Comparison of ENCODE assay signal across 8 mouse cellular contexts in the genomic region with DNA sequence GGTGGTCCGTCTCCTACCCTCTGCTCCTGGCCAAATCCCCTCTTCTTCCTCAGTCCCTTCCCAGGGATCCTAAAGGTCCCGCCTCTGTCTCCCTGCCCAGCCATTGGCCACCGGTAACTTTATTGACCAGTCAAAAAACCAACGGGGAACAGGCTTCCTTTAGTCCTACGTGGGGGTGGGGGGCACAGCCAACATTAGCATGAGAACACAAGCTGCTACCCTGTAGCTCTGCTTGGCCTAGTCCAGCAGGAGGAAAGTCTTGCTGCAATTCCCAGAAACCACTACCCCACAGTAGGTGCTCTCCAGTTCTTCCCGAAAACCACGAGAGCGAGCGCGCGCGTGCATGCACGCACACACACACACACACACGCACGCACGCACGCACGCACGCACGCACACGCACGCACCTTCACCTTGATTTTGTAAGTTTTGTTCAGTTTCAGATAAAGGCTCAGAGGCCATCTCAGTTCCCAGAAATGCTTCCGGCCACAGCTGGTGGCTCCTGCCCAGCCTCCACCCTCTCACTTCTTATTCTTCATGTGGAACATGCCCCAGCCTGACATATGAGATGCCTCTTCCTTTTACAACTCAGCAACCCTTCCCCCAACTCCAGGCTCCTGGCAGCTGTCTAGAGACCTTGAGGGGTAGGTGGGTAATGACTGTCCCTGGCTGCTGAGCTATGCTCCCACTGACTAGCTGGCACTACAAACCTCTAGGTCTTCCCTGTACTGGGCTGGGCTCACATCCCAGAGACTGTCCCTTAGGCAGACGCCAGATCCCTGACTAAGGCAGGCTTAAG. TPM values are rescaled to one million over a fixed set of nuclear protein-coding genes. Genes with fewer than 3 reads are reported as not detected.
A peak's percentile ranks its signal among the peaks of the same experiment; 100 is the strongest.
DNase-seq lines count a peak whose midpoint lies in the region; ATAC-seq and TF ChIP-seq lines count a peak whose summit lies in the region.

No protein-coding gene starts in this region.

- peak; percentile 30 for DNase-seq in Patski (ENCODE audit: low read depth, low spot score)
- peak; percentile 89 for DNase-seq in cerebellum, postnatal 25 days
- DNase-seq in gastrocnemius, adult 18-20 months (ENCODE audit: low spot score), result peak; percentile 87
- peak; percentile 66 to 77 for DNase-seq in left cerebral cortex, adult 18-20 months (ENCODE audit: low spot score in 2 of 2)
- DNase-seq in lung, postnatal 4 days, result peak; percentile 81 to 85
- peak; percentile 59 for DNase-seq in retina, postnatal 7 days (ENCODE audit: low read depth, low spot score)
- peak; percentile 51 for DNase-seq in urinary bladder, adult 2 months (ENCODE audit: low spot score)

- H3K9me3 ChIP-seq in hindbrain, embryonic 15.5 days, result no peaks in the 10 kb centered on the region

- H3K27ac ChIP-seq in hindbrain, embryonic 15.5 days (replicated peaks), result peak overlapping the region; percentile 88

- no peaks in the 10 kb centered on the region for H3K27me3 ChIP-seq in Patski
- peaks cover 19% of the 10 kb centered on the region for H3K27me3 ChIP-seq in hindbrain, embryonic 15.5 days

- H3K36me3 ChIP-seq in hindbrain, embryonic 15.5 days, result peaks cover 20% of the 10 kb centered on the region

- H3K4me2 ChIP-seq in hindbrain, embryonic 15.5 days, result peak overlapping the region; percentile 73

- POLR2A ChIA-PET in Patski (lab: Charles Lee), result interaction anchor here (1.1 kb wide), 1 partner anchor 100 kb away, joined by 3 read pairs; no protein-coding TSS in a partner anchor

- H3K4me3 ChIP-seq in hindbrain, embryonic 15.5 days, result peak overlapping the region; percentile 52

- TF ChIP-seq CTCF in Patski (IDR thresholded peaks at IDR 0.05), result no peak

- in situ Hi-C loops in Patski (cut with MboI; ENCODE audit: low pct_unique_long_range_greater_than_20kb), result no loop called here

- peak; percentile 73 for ATAC-seq in Patski
- peak; percentile 93 for ATAC-seq in hindbrain, embryonic 15.5 days (ENCODE audit: low FRiP score, low read depth)

- peak overlapping the region; percentile 66 for H3K9ac ChIP-seq in hindbrain, embryonic 15.5 days

- peaks cover 42% of the 10 kb centered on the region for H3K4me1 ChIP-seq in hindbrain, embryonic 15.5 days (replicated peaks)

- 3% methylated on average over 24 of the region's 24 CpGs for WGBS in hindbrain, embryonic 15.5 days

- CTCF ChIA-PET in Patski (lab: Charles Lee), result interaction anchor here (1.0 to 1.5 kb wide), 4 partner anchors 10 to 95 kb away, joined by 3 to 5 read pairs (median 4); no protein-coding TSS in a partner anchor

RNA-seq across cellular contexts. Expression of gene Tnfrsf18, which starts 5.8 kb away (rescaled TPM):
- 1.0 TPM for polyA plus RNA-seq in Patski (2021)
- total RNA-seq in gastrocnemius, adult 18-20 months (2021), result not detected
- polyA plus RNA-seq in hindbrain, embryonic 15.5 days (2015; fragmentation: Nextera tagmentation; extraction: Ambion mirVana), result 1.9 and 2.1 TPM in 2 replicates
- not detected for total RNA-seq in left cerebral cortex, adult 18-20 months (2021)
- polyA plus RNA-seq in urinary bladder, adult 2 months (2012; rRNA removed), result 2.1 and 3.4 TPM in 2 replicates

RNA-seq across cellular contexts. Expression of gene Tnfrsf4, which starts 18.1 kb away (rescaled TPM):
- polyA plus RNA-seq in Patski (2021), result 0.36 TPM
- total RNA-seq in gastrocnemius, adult 18-20 months (2021), result 1 to 10 TPM; 1.2 to 1.3 TPM
- polyA plus RNA-seq in hindbrain, embryonic 15.5 days (2015; fragmentation: Nextera tagmentation; extraction: Ambion mirVana), result 0.64 and 0.73 TPM in 2 replicates
- total RNA-seq in left cerebral cortex, adult 18-20 months (2021), result 1 to 10 TPM in 1 of 2 experiments, under 1 TPM in 1; 0.95 to 2.3 TPM
- polyA plus RNA-seq in urinary bladder, adult 2 months (2012; rRNA removed), result 3.0 and 3.9 TPM in 2 replicates

RNA-seq across cellular contexts. Expression of gene Ttll10, which starts 27.4 kb away (rescaled TPM):
- 3.7 TPM for polyA plus RNA-seq in Patski (2021)
- total RNA-seq in gastrocnemius, adult 18-20 months (2021), result not detected
- not detected in 2 replicates for polyA plus RNA-seq in hindbrain, embryonic 15.5 days (2015; fragmentation: Nextera tagmentation; extraction: Ambion mirVana)
- not detected for total RNA-seq in left cerebral cortex, adult 18-20 months (2021)
- 16.3 and 18.2 TPM in 2 replicates for polyA plus RNA-seq in urinary bladder, adult 2 months (2012; rRNA removed)

RNA-seq across cellular contexts. Expression of gene Sdf4, which starts 39.1 kb away (rescaled TPM):
- 167 TPM for polyA plus RNA-seq in Patski (2021)
- total RNA-seq in gastrocnemius, adult 18-20 months (2021), result 10 to 100 TPM; 77.2 to 85.0 TPM
- polyA plus RNA-seq in hindbrain, embryonic 15.5 days (2015; fragmentation: Nextera tagmentation; extraction: Ambion mirVana), result 114 and 120 TPM in 2 replicates
- total RNA-seq in left cerebral cortex, adult 18-20 months (2021), result 100 to 1,000 TPM; 213 to 215 TPM
- 75.8 and 106 TPM in 2 replicates for polyA plus RNA-seq in urinary bladder, adult 2 months (2012; rRNA removed)

RNA-seq across cellular contexts. Expression of gene B3galt6, which starts 39.3 kb away (rescaled TPM):
- polyA plus RNA-seq in Patski (2021), result 6.2 TPM
- total RNA-seq in gastrocnemius, adult 18-20 months (2021), result 1 to 10 TPM; 1.3 TPM
- 33.1 and 35.9 TPM in 2 replicates for polyA plus RNA-seq in hindbrain, embryonic 15.5 days (2015; fragmentation: Nextera tagmentation; extraction: Ambion mirVana)
- total RNA-seq in left cerebral cortex, adult 18-20 months (2021), result 10 to 100 TPM in 1 of 2 experiments, 1 to 10 TPM in 1; 8.9 to 10.7 TPM
- polyA plus RNA-seq in urinary bladder, adult 2 months (2012; rRNA removed), result 5.3 and 6.1 TPM in 2 replicates

Comparison
In these comparisons a context has a peak if more than half of its experiments do, and no peak if none do; other contexts are left out.
1. Peak in every context shown above with its lines: DNase-seq, ATAC-seq, H3K4me3 ChIP-seq and H3K27ac ChIP-seq.
2. DNase-seq: peak in every context shown above with its lines; median percentile 89 in cerebellum, postnatal 25 days; 87 in gastrocnemius, adult 18-20 months; 83 in lung, postnatal 4 days; 72 in left cerebral cortex, adult 18-20 months; 59 in retina, postnatal 7 days; 51 in urinary bladder, adult 2 months; 30 in Patski.